Mouse (Mus musculus) gastrocnemius, adult 2 months (tissue): Measurements from ENCODE around the gene Tusc2. TPM values are rescaled to one million over a fixed set of nuclear protein-coding genes. Genes with fewer than 3 reads are reported as not detected.

ENCODE experiments used
- DNase-seq: peaks from one replicate; pipeline ENCODE4 v3.0.0; 2022
- H3K27ac ChIP-seq: fragments of 200-600 bp; 2 replicates; pipeline ENCODE4 v1.8.1; 2022; ENCODE audit warnings: mild to moderate bottlenecking
- H3K4me3 ChIP-seq: fragments of 200-600 bp; 2 replicates; pipeline ENCODE4 v1.8.1; 2022; ENCODE audit warnings: mild to moderate bottlenecking, moderate library complexity
- CTCF ChIP-seq: fragments of 200-600 bp; IDR thresholded peaks from 2 replicates; pipeline ENCODE4 v1.8.1; 2022; ENCODE audit warnings: antibody characterized with exemption, mild to moderate bottlenecking, moderate library complexity
- intact Hi-C: fragments of 180-260 bp; cut with DNase I; formaldehyde crosslinking; loops from one replicate; pipeline ENCODE4 v1.15.1; 2025
- total RNA-seq, 2 experiments: library from RNA; stranded (reverse); gene quantifications; 2 replicates each; pipeline ENCODE4 v1.2.3; 2021

Tusc2 gene
- total RNA-seq, 2 experiments from 2014 or later = 35.6 to 35.7 TPM

DNA sequence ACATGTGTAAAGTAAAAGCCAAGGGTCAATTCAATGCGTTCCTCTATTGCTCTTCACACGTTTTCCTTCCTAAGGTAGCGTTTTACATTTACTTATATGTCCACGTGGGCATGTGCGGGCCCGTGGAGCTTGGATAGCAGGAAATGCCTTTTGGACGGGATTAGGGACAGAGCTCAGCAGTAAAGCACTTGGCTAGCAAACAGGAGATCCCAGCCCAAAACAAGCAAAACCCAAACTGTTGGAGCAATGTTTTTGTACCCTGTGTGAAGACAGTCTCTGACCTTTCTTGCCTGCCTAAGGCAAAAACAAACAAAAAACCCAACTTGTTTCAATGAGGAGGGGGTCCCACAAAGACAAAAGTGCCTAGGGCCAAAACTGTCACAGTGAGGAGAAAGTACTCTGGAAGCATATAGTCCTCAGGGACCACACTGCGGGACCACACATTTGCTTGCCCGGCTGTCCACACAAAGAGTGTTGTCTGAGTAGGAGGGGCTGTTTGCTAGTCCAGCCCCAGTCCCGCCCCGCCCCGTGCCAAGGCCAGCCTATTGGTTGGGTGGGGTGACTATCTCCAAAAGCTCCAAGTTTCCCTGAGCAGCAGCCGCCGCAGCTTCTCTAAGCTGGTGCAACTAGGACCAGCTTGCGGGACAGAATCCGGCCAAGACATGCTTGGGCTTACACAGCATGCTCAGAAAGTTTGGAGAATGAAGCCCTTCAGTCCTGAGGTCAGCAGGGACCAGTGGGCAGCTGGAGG, 13.5 kb downstream of the Tusc2 start, which contains the start of gene Hyal1:
Gene Hyal1, plus strand, starts transcription at position 571 of the 751 bp plus-strand sequence.
- peak; percentile 92 for DNase-seq
- Histone ChIP-seq H3K4me3 (peak within 1 kb of the TSS; percentile 74), H3K27ac (peak within 1 kb of the TSS; percentile 82)
- intact Hi-C loops = no loop called here
- TF ChIP-seq CTCF = no peak

- no peak for DNase-seq
- intact Hi-C loops = no loop called here
- H3K4me3 ChIP-seq = peak overlapping the region; percentile 74
- peak overlapping the region; percentile 82; the same call in 1 of the 2 replicates for H3K27ac ChIP-seq
- TF ChIP-seq CTCF = no peak
Measured at GRCm38 (mm10) chr9:107577871-107578270, 14.8 kb downstream of the Tusc2 start.

DNA sequence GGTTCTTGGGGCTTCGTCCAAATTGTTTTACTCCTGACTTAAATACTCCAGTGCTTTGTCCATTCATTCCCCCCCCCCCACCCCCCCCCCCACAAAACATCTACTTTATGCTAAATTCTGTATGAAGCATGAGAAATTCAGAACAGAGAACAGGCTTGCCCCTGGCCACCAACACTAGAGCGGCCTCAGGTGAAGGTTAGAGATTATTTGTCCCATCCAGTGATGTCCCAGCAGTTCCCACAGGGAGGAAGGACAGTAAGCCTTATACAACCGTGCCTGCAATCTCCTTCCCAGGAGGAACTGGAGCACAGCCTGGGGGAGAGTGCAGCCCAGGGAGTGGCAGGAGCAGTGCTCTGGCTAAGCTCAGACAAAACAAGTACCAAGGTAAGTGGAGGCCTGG, 15.5 kb downstream of the Tusc2 start, which contains the start of gene Naa80:
Gene Naa80, plus strand, starts transcription at position 301 of the 400 bp plus-strand sequence.
- H3K27ac ChIP-seq = peak within 1 kb of the TSS; percentile 97
- H3K4me3 ChIP-seq = peak within 1 kb of the TSS; percentile 82

GRCm38 (mm10) chr9:107579023-107579900, 16.2 kb downstream of the Tusc2 start:
- peak overlapping the region; percentile 97 for H3K27ac ChIP-seq
- intact Hi-C loops = no loop called here
- H3K4me3 ChIP-seq = peak overlapping the region; percentile 82
- no peak for DNase-seq
- no peak for TF ChIP-seq CTCF

More for the DNA sequence above, 15.5 kb downstream of the Tusc2 start, which contains the start of gene Naa80:
- intact Hi-C loops = no loop called here
- no peak for DNase-seq
- no peak for TF ChIP-seq CTCF

DNA sequence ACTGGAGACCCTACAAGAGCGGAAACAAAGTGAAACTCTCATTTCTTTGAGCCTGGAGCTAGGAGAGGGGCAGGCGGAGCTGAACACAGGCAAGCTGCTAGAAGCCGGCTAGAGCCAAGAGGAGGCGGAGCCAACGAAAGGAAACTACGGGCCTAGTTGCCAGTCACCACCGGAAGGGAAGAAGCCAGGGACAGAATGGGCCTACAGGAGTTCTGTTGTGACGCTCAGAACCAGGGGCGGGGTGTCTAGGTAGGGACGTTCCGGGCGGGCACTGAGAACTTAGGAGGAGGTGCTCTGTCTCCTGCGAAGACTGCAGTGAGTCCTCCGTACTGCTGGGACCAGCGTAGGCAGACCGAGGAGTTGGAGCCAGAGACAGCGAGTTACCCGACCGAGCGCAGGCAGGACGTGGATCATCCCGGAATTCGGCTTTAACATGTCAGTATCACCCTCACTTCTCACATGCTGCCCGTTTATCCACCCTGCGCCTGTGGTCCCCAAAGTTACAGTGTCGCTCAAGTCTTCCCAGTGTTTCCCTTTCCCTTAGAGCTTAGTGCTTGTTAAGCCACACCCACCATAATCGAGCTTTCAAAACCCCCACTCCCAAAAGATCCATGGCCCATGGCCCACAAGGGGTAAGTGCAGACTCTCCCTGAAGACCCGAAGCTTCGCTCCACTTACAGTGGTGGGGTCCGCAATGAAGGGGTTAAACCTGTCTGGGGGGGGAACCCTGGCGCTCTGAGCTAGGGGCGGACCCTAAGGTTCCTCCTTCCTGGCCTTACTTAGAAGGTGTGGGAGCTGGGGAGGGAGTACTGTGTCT, 17.7 kb downstream of the Tusc2 start, which contains the start of gene Hyal3:
Gene Hyal3, plus strand, starts transcription at position 318 of the 817 bp plus-strand sequence.
- intact Hi-C loops = no loop called here
- H3K4me3 ChIP-seq = peak within 1 kb of the TSS; percentile 82
- H3K27ac ChIP-seq = peak within 1 kb of the TSS; percentile 97
- DNase-seq = peak; percentile 93
- TF ChIP-seq CTCF = no peak

DNA sequence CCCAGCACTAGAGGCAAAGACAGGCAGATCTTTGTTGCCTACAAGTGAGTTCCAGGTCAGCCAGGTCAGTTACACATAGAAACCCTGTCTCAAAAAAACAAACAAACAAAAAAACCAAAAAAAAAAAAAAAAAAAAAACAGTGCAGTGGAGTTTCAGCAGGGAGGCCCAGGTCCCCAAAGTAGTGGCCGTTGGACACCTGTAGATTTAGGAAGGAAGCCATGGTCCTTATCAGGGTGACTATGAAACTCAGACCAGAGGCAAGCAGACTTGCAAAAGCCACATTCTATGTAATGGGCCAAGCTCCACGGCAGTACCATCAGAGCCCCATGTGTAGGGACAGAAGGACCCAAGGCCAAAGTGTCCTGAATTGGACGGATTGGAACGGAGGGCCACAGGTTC, 18.5 kb downstream of the Tusc2 start:
- intact Hi-C loops = no loop called here
- TF ChIP-seq CTCF = no peak
- Histone ChIP-seq H3K4me3 (peak overlapping the region; percentile 82), H3K27ac (peak overlapping the region; percentile 97)
- no peak for DNase-seq

- no peak for DNase-seq
- H3K27ac ChIP-seq = peak overlapping the region; percentile 28
- intact Hi-C loops = no loop called here
- no peak for TF ChIP-seq CTCF
- H3K4me3 ChIP-seq = no peak overlapping the region
Measured at GRCm38 (mm10) chr9:107582509-107583062, 19.5 kb downstream of the Tusc2 start.

GRCm38 (mm10) chr9:107583174-107583573, 20.1 kb downstream of the Tusc2 start:
- no peak for DNase-seq
- no peak overlapping the region for H3K4me3 ChIP-seq
- intact Hi-C loops = no loop called here
- H3K27ac ChIP-seq = no peak overlapping the region
- no peak for TF ChIP-seq CTCF

- peak overlapping the region; percentile 98 for H3K4me3 ChIP-seq
- peak overlapping the region; percentile 96; the same call in 1 of the 2 replicates for H3K27ac ChIP-seq
- no peak for DNase-seq
- TF ChIP-seq CTCF = no peak
- intact Hi-C loops = no loop called here
Measured at GRCm38 (mm10) chr9:107586504-107586903, 23.4 kb downstream of the Tusc2 start.

DNA sequence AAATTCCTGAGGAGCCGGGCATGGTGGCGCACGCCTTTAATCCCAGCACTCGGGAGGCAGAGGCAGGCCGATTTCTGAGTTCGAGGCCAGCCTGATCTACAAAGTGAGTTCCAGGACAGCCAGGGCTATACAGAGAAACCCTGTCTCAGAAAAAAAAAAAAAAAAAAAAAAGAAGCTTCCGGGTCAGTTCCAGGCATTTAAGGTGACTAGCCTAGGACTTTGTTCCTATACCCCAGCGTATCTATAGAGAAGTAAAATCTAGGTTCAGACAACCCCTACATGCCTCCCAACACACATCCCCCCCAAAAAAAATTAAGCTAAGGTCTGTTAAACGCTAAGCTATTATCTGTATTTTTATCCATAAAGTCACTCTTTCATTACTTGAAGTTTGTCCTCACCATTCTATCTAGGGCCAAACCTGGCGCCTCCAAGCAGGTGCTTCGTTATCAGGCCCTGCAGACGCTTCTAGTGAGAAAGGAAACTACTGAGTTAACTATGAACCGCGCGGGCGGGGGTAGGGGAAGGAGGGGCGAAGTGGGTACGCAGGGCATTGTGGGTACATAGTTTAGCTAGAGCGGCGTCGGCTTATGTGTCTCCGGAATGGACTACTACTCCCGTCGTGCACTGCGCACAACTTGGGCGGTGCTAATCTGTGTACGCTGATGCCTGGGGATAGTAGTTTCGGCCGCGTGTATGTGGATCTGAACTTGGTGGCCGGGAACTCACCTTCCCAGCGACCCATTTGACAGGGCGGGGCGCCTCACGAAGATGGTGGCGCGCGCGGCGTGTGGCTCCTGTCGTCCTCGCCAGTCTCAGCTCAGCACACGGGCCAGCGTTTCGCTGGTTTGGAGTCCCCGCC, 24.1 kb downstream of the Tusc2 start, which contains the start of gene Ifrd2:
Gene Ifrd2, plus strand, starts transcription at position 669 of the 859 bp plus-strand sequence.
- peak within 1 kb of the TSS; percentile 98 for H3K4me3 ChIP-seq
- intact Hi-C loops = no loop called here
- TF ChIP-seq CTCF = no peak
- H3K27ac ChIP-seq = peak within 1 kb of the TSS; percentile 96
- peak; percentile 97 for DNase-seq
